Mouse (Mus musculus) neural tube, embryonic 12.5 days (tissue): ENCODE results near the gene Cdyl. TPM values are rescaled to one million over a fixed set of nuclear protein-coding genes. Genes with fewer than 3 reads are reported as not detected.
A peak's percentile ranks its signal among the peaks of the same experiment; 100 is the strongest.

Source experiments
- ATAC-seq: fragments of 200-750 bp; cut with Nextera tagmentation; 2 replicates; pipeline ENCODE4 v1.8.0; 2017; ENCODE audit warnings: low read depth, mild to moderate bottlenecking, moderate TSS enrichment, moderate library complexity; ENCODE audit not compliant: low FRiP score
- H3K27ac ChIP-seq: fragments of 300-500 bp; sonication (generic); 2 replicates; pipeline ENCODE4 v1.5.1; 2016
- H3K27me3 ChIP-seq: fragments of 300-500 bp; sonication (generic); replicated peaks from 2 replicates; pipeline ENCODE4 v1.6.1; 2016; ENCODE audit warnings: mild to moderate bottlenecking
- H3K36me3 ChIP-seq: fragments of 300-500 bp; sonication (generic); 2 replicates; pipeline ENCODE4 v1.6.1; 2016; ENCODE audit warnings: mild to moderate bottlenecking
- H3K4me1 ChIP-seq: fragments of 300-500 bp; sonication (generic); 2 replicates; pipeline ENCODE4 v1.6.1; 2016
- H3K4me2 ChIP-seq: fragments of 300-500 bp; sonication (generic); replicated peaks from 2 replicates; pipeline ENCODE4 v1.6.1; 2016; ENCODE audit warnings: mild to moderate bottlenecking
- H3K4me3 ChIP-seq: fragments of 300-500 bp; sonication (generic); 2 replicates; pipeline ENCODE4 v1.5.1; 2016
- H3K9ac ChIP-seq: fragments of 300-500 bp; sonication (generic); 2 replicates; pipeline ENCODE4 v1.6.1; 2016; ENCODE audit warnings: mild to moderate bottlenecking
- H3K9me3 ChIP-seq: fragments of 300-500 bp; sonication (generic); 2 replicates; pipeline ENCODE4 v1.6.1; 2016; ENCODE audit warnings: mild to moderate bottlenecking
- WGBS: fragments of 180-500 bp; shearing (Covaris S2); methylation state at CpG from one replicate; pipeline ENCODE4 v1.1.7; 2016; 5-methylcytosine and 5-hydroxymethylcytosine counted together
- polyA plus RNA-seq: library from polyadenylated mRNA; unstranded; fragments of >200 nt; fragmentation: Nextera tagmentation; extraction: Ambion mirVana; gene quantifications from 2 replicates; pipeline ENCODE4 v1.2.1, GENCODE M21; 2016

Gene Cdyl
- polyA plus RNA-seq, 1 experiment from 2014 or later = 12.1 TPM

GRCm38 (mm10) chr13:35723073-35723472 lies 63.4 kb downstream of the Cdyl start:
- no peak overlapping the region for H3K9ac ChIP-seq
- 60% methylated on average over 1 of the region's 1 CpGs for WGBS
- no peak for ATAC-seq
- H3K27ac ChIP-seq = no peak overlapping the region
- H3K9me3 ChIP-seq = no peaks in the 10 kb centered on the region
- H3K27me3 ChIP-seq = no peaks in the 10 kb centered on the region
- no peaks in the 10 kb centered on the region for H3K36me3 ChIP-seq
- H3K4me2 ChIP-seq = no peak overlapping the region
- H3K4me3 ChIP-seq = no peak overlapping the region
- no peaks in the 10 kb centered on the region for H3K4me1 ChIP-seq

- Histone ChIP-seq H3K9me3 (no peaks in the 10 kb centered on the region), H3K4me3 (no peak overlapping the region), H3K36me3 (no peaks in the 10 kb centered on the region), H3K4me1 (no peaks in the 10 kb centered on the region), H3K27me3 (no peaks in the 10 kb centered on the region), H3K27ac (no peak overlapping the region), H3K9ac (no peak overlapping the region), H3K4me2 (no peak overlapping the region)
- WGBS = 94% methylated on average over 3 of the region's 3 CpGs
- ATAC-seq = no peak
These were observed 66.4 kb downstream of the Cdyl start for GRCm38 (mm10) chr13:35726025-35726424.

- no peak overlapping the region for H3K27ac ChIP-seq
- H3K4me2 ChIP-seq = no peak overlapping the region
- WGBS = 91% methylated on average over 4 of the region's 4 CpGs
- no peaks in the 10 kb centered on the region for H3K4me1 ChIP-seq
- no peaks in the 10 kb centered on the region for H3K27me3 ChIP-seq
- ATAC-seq = no peak
- no peaks in the 10 kb centered on the region for H3K9me3 ChIP-seq
- no peak overlapping the region for H3K4me3 ChIP-seq
- no peaks in the 10 kb centered on the region for H3K36me3 ChIP-seq
- no peak overlapping the region for H3K9ac ChIP-seq
These were observed 72.5 kb downstream of the Cdyl start for GRCm38 (mm10) chr13:35732131-35732530.

GRCm38 (mm10) chr13:35732891-35733596 lies 73.4 kb downstream of the Cdyl start:
- Histone ChIP-seq H3K36me3 (no peaks in the 10 kb centered on the region), H3K27me3 (peaks cover under 1% of the 10 kb centered on the region; the same call in 1 of the 2 replicates), H3K4me3 (no peak overlapping the region), H3K4me1 (no peaks in the 10 kb centered on the region), H3K9me3 (no peaks in the 10 kb centered on the region), H3K9ac (no peak overlapping the region), H3K27ac (no peak overlapping the region), H3K4me2 (no peak overlapping the region)
- no peak for ATAC-seq
- WGBS = 89% methylated on average over 5 of the region's 5 CpGs

- Histone ChIP-seq H3K4me1 (peaks cover 3% of the 10 kb centered on the region; the same call in 1 of the 2 replicates), H3K27me3 (peaks cover 29% of the 10 kb centered on the region), H3K9me3 (no peaks in the 10 kb centered on the region), H3K4me2 (no peak overlapping the region), H3K27ac (no peak overlapping the region), H3K36me3 (no peaks in the 10 kb centered on the region), H3K4me3 (no peak overlapping the region), H3K9ac (no peak overlapping the region)
- 18% methylated on average over 2 of the region's 2 CpGs for WGBS
- no peak for ATAC-seq
These were observed 77.9 kb downstream of the Cdyl start for GRCm38 (mm10) chr13:35737565-35737964.

GRCm38 (mm10) chr13:35738210-35738609 lies 78.6 kb downstream of the Cdyl start:
- H3K9me3 ChIP-seq = no peaks in the 10 kb centered on the region
- no peaks in the 10 kb centered on the region for H3K36me3 ChIP-seq
- H3K27ac ChIP-seq = no peak overlapping the region
- peaks cover 29% of the 10 kb centered on the region for H3K27me3 ChIP-seq
- no peak overlapping the region for H3K9ac ChIP-seq
- peaks cover 8% of the 10 kb centered on the region; the same call in 1 of the 2 replicates for H3K4me1 ChIP-seq
- no peak overlapping the region for H3K4me2 ChIP-seq
- no peak for ATAC-seq
- no peak overlapping the region for H3K4me3 ChIP-seq
- 4% methylated on average over 2 of the region's 2 CpGs for WGBS

GRCm38 (mm10) chr13:35739473-35739872 lies 79.8 kb downstream of the Cdyl start:
- Histone ChIP-seq H3K9ac (no peak overlapping the region), H3K36me3 (no peaks in the 10 kb centered on the region), H3K4me1 (peaks cover 8% of the 10 kb centered on the region; the same call in 1 of the 2 replicates), H3K4me3 (no peak overlapping the region), H3K27ac (no peak overlapping the region), H3K9me3 (no peaks in the 10 kb centered on the region), H3K4me2 (no peak overlapping the region), H3K27me3 (peaks cover 29% of the 10 kb centered on the region)
- 10% methylated on average over 10 of the region's 10 CpGs for WGBS
- no peak for ATAC-seq

GRCm38 (mm10) chr13:35740301-35741039 lies 80.8 kb downstream of the Cdyl start:
- H3K27ac ChIP-seq = no peak overlapping the region
- H3K4me3 ChIP-seq = peak overlapping the region; percentile 92
- no peaks in the 10 kb centered on the region for H3K36me3 ChIP-seq
- ATAC-seq = peak; percentile 79
- H3K9me3 ChIP-seq = no peaks in the 10 kb centered on the region
- 0 out of 2 replicates have a peak overlapping the region, but pooled peaks have one; percentile 33 for H3K9ac ChIP-seq
- H3K4me1 ChIP-seq = peaks cover 8% of the 10 kb centered on the region; the same call in 1 of the 2 replicates
- H3K4me2 ChIP-seq = peak overlapping the region; percentile 75
- WGBS = under 1% methylated on average over 61 of the region's 61 CpGs
- peaks cover 29% of the 10 kb centered on the region for H3K27me3 ChIP-seq

GRCm38 (mm10) chr13:35741040-35741619 lies 81.5 kb downstream of the Cdyl start:
- Histone ChIP-seq H3K9ac (peak overlapping the region; percentile 90), H3K4me3 (peak overlapping the region; percentile 92), H3K36me3 (no peaks in the 10 kb centered on the region), H3K27me3 (peaks cover 29% of the 10 kb centered on the region), H3K4me2 (peak overlapping the region; percentile 75), H3K9me3 (peaks cover 5% of the 10 kb centered on the region; the same call in 1 of the 2 replicates), H3K27ac (peak overlapping the region; percentile 81), H3K4me1 (peaks cover 8% of the 10 kb centered on the region; the same call in 1 of the 2 replicates)
- peak; percentile 95 for ATAC-seq
- under 1% methylated on average over 62 of the region's 68 CpGs for WGBS

- peak; percentile 83 for ATAC-seq
- Histone ChIP-seq H3K27me3 (peaks cover 29% of the 10 kb centered on the region), H3K9me3 (peaks cover 7% of the 10 kb centered on the region; the same call in 1 of the 2 replicates), H3K4me3 (peak overlapping the region; percentile 92), H3K4me1 (peaks cover 8% of the 10 kb centered on the region; the same call in 1 of the 2 replicates), H3K27ac (peak overlapping the region; percentile 81), H3K9ac (peak overlapping the region; percentile 90), H3K36me3 (no peaks in the 10 kb centered on the region), H3K4me2 (peak overlapping the region; percentile 75)
- under 1% methylated on average over 88 of the region's 93 CpGs for WGBS
These were observed 82.2 kb downstream of the Cdyl start for GRCm38 (mm10) chr13:35741620-35742421.

- peaks cover 14% of the 10 kb centered on the region for H3K9me3 ChIP-seq
- H3K4me1 ChIP-seq = peaks cover 8% of the 10 kb centered on the region; the same call in 1 of the 2 replicates
- no peak for ATAC-seq
- 44% methylated on average over 4 of the region's 4 CpGs for WGBS
- no peaks in the 10 kb centered on the region for H3K36me3 ChIP-seq
- peak overlapping the region; percentile 90 for H3K9ac ChIP-seq
- H3K4me3 ChIP-seq = peak overlapping the region; percentile 92
- peak overlapping the region; percentile 75 for H3K4me2 ChIP-seq
- no peak overlapping the region for H3K27ac ChIP-seq
- H3K27me3 ChIP-seq = peaks cover 29% of the 10 kb centered on the region
These were observed 83.1 kb downstream of the Cdyl start for GRCm38 (mm10) chr13:35742696-35743095.
